Mouse (Mus musculus) heart, adult 2 months (tissue): ENCODE data around the gene Zfp710. TPM values are rescaled to one million over a fixed set of nuclear protein-coding genes. Genes with fewer than 3 reads are reported as not detected.

Source experiments
- DNase-seq, 2 experiments: peaks; one replicate each; pipeline ENCODE4 v3.0.0; 2021
- H3K27ac ChIP-seq: fragments of 200-600 bp; 2 replicates; pipeline ENCODE4 v1.8.1; 2022
- H3K27me3 ChIP-seq: fragments of 200-500 bp; 2 replicates; pipeline ENCODE4 v1.6.1; 2012; ENCODE audit warnings: mild to moderate bottlenecking, low read length, inconsistent platforms, mixed read lengths; ENCODE audit not compliant: control insufficient read depth, insufficient read depth
- H3K36me3 ChIP-seq: fragments of 200-500 bp; 2 replicates; pipeline ENCODE4 v1.6.1; 2012; ENCODE audit warnings: low read length, inconsistent platforms; ENCODE audit not compliant: control insufficient read depth, insufficient read depth
- H3K4me1 ChIP-seq: fragments of 200-500 bp; 2 replicates; pipeline ENCODE4 v1.6.1; 2011; ENCODE audit warnings: low read length; ENCODE audit not compliant: control insufficient read depth, insufficient read depth
- H3K4me3 ChIP-seq: fragments of 200-600 bp; 2 replicates; pipeline ENCODE4 v1.8.1; 2022
- H3K79me2 ChIP-seq: fragments of 200-500 bp; replicated peaks from 2 replicates; pipeline ENCODE4 v1.6.1; 2012; ENCODE audit warnings: mild to moderate bottlenecking, inconsistent platforms, low read length, moderate library complexity, mixed read lengths; ENCODE audit not compliant: control insufficient read depth, insufficient read depth
- H3K9ac ChIP-seq: fragments of 200-500 bp; 2 replicates; pipeline ENCODE4 v1.6.1; 2012; ENCODE audit warnings: low read depth, mild to moderate bottlenecking, control low read depth, inconsistent platforms, low read length, mixed read lengths
- CTCF ChIP-seq: fragments of 200-600 bp; IDR thresholded peaks from 2 replicates; pipeline ENCODE4 v1.8.1; 2022; ENCODE audit warnings: antibody characterized with exemption, mild to moderate bottlenecking, moderate library complexity
- EP300 ChIP-seq: fragments of 200-500 bp; IDR thresholded peaks from 2 replicates; pipeline ENCODE4 v1.6.1; 2011; ENCODE audit warnings: low read depth, low read length, control low read depth; ENCODE audit not compliant: insufficient read depth
- POLR2A ChIP-seq: fragments of 200-500 bp; IDR thresholded peaks from 2 replicates; pipeline ENCODE4 v1.6.1; 2011; ENCODE audit warnings: mild to moderate bottlenecking, low read depth, low read length, control low read depth; ENCODE audit not compliant: insufficient read depth
- WGBS: fragments of 180-500 bp; shearing (Covaris S2); methylation state at CpG from one replicate; pipeline ENCODE4 v1.1.7; 2018; 5-methylcytosine and 5-hydroxymethylcytosine counted together
- intact Hi-C: fragments of 180-260 bp; cut with DNase I; formaldehyde crosslinking; loops from one replicate; pipeline ENCODE4 v1.15.1; 2025
- polyA plus RNA-seq: library from polyadenylated mRNA; depleted of rRNA; stranded (reverse); fragments of >200 nt; gene quantifications from 2 replicates; pipeline ENCODE4 v1.2.3, GENCODE M21; 2012
- total RNA-seq, 2 experiments: library from RNA; stranded (reverse); gene quantifications; 2 replicates each; pipeline ENCODE4 v1.2.3; 2021

Zfp710 gene
- total and polyA plus RNA-seq, 3 experiments, result 26.9 to 33.4 (median 32.2) TPM

- no peaks in the 10 kb centered on the region for H3K27me3 ChIP-seq
- 38% methylated on average over 9 of the region's 9 CpGs for WGBS
- no peak overlapping the region for H3K4me3 ChIP-seq
- H3K27ac ChIP-seq, result no peak overlapping the region; the same call in 1 of the 2 replicates
- no peaks in the 10 kb centered on the region for H3K79me2 ChIP-seq
- H3K9ac ChIP-seq, result no peak overlapping the region; the same call in 1 of the 2 replicates
- H3K4me1 ChIP-seq, result peaks cover 2% of the 10 kb centered on the region; the same call in 1 of the 2 replicates
- TF ChIP-seq POLR2A, result no peak
- no peak for TF ChIP-seq CTCF
- no peak for TF ChIP-seq EP300
- intact Hi-C loops, result no loop called here
- no peaks in the 10 kb centered on the region for H3K36me3 ChIP-seq
- DNase-seq, result peak; percentile 58 to 65
Observed at GRCm38 (mm10) chr7:80092351-80093046, 67.9 kb downstream of the Zfp710 start.

GRCm38 (mm10) chr7:80094481-80094880, 69.9 kb downstream of the Zfp710 start:
- 57% methylated on average over 5 of the region's 5 CpGs for WGBS
- Histone ChIP-seq H3K36me3 (no peaks in the 10 kb centered on the region), H3K4me3 (no peak overlapping the region), H3K27ac (no peak overlapping the region), H3K9ac (no peak overlapping the region), H3K79me2 (no peaks in the 10 kb centered on the region), H3K4me1 (peaks cover 2% of the 10 kb centered on the region; the same call in 1 of the 2 replicates), H3K27me3 (no peaks in the 10 kb centered on the region)
- intact Hi-C loops, result no loop called here
- TF ChIP-seq EP300 (no peak), POLR2A (no peak), CTCF (no peak)
- DNase-seq, result no peak

GRCm38 (mm10) chr7:80095598-80096309, 71.1 kb downstream of the Zfp710 start:
- no peak overlapping the region for H3K4me3 ChIP-seq
- no peak for TF ChIP-seq EP300
- no peak for TF ChIP-seq POLR2A
- no peak for TF ChIP-seq CTCF
- WGBS, result 85% methylated on average over 20 of the region's 20 CpGs
- DNase-seq, result no peak
- no peak overlapping the region for H3K27ac ChIP-seq
- intact Hi-C loops, result no loop called here
- H3K36me3 ChIP-seq, result no peaks in the 10 kb centered on the region
- no peaks in the 10 kb centered on the region for H3K79me2 ChIP-seq
- no peak overlapping the region for H3K9ac ChIP-seq
- H3K27me3 ChIP-seq, result no peaks in the 10 kb centered on the region
- peaks cover 3% of the 10 kb centered on the region for H3K4me1 ChIP-seq

- H3K79me2 ChIP-seq, result peaks cover 2% of the 10 kb centered on the region; the same call in 1 of the 2 replicates
- intact Hi-C loops, result no loop called here
- H3K27me3 ChIP-seq, result no peaks in the 10 kb centered on the region
- no peak overlapping the region for H3K9ac ChIP-seq
- H3K36me3 ChIP-seq, result no peaks in the 10 kb centered on the region; the same call in 1 of the 2 replicates
- WGBS, result 83% methylated on average over 13 of the region's 13 CpGs
- no peak for TF ChIP-seq POLR2A
- TF ChIP-seq EP300, result no peak
- DNase-seq, result no peak
- H3K4me1 ChIP-seq, result peaks cover 5% of the 10 kb centered on the region
- no peak overlapping the region for H3K4me3 ChIP-seq
- no peak overlapping the region for H3K27ac ChIP-seq
Observed at GRCm38 (mm10) chr7:80098389-80098976, 73.9 kb downstream of the Zfp710 start.

GRCm38 (mm10) chr7:80103335-80103734, 78.7 kb downstream of the Zfp710 start:
- Histone ChIP-seq H3K4me1 (peaks cover 7% of the 10 kb centered on the region), H3K27ac (no peak overlapping the region), H3K9ac (no peak overlapping the region), H3K79me2 (peaks cover 7% of the 10 kb centered on the region), H3K36me3 (peaks cover 12% of the 10 kb centered on the region), H3K4me3 (no peak overlapping the region), H3K27me3 (no peaks in the 10 kb centered on the region)
- DNase-seq, result no peak
- TF ChIP-seq POLR2A, result no peak
- no peak for TF ChIP-seq EP300
- intact Hi-C loops, result no loop called here
- WGBS, result 55% methylated on average over 3 of the region's 3 CpGs
